Mouse (Mus musculus) bone marrow, adult 2 months (tissue): ENCODE measurements at regions not wholly inside any gene's neighbourhood (a gene's known extent, or its start where the extent isn't known, plus 50 kb on each side); places are given as distances from the start of the nearest gene placed in this dataset.

Source experiments
- CTCF ChIP-seq: fragments of 200-500 bp; IDR thresholded peaks from 2 replicates; pipeline ENCODE4 v1.5.1; 2011; ENCODE audit warnings: low read length, control low read depth; ENCODE audit not compliant: control insufficient read depth, insufficient read depth
- POLR2A ChIP-seq: fragments of 200-500 bp; IDR thresholded peaks from 2 replicates; pipeline ENCODE4 v1.6.1; 2011; ENCODE audit warnings: low read depth, mild to moderate bottlenecking, control low read depth, low read length, borderline replicate concordance; ENCODE audit not compliant: control insufficient read depth

DNA sequence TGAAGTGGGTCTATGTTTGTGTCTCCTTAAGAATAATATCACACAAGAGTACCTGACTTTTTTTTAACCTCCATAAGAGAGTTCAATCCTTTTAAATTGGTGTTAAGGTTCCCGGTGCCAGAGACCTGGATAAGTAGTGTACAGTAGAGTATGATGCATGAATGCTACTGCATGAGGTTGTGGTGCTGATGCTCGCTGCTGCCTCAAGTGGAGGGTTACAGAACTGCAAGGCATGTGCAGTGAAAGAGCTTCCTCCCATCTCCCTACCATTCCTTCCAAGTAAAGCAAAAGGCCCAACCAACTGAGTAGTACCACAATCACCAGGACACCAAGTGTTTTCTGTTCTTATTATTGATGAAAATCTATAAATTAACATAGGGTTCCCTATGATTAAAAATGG, 227.5 kb downstream of the Plod2 start:
- no peak for TF ChIP-seq POLR2A
- TF ChIP-seq CTCF, result peak; percentile 61
